Comparison of ENCODE assay signal across 29 mouse cellular contexts in genomic region chr3:97710134-97710533, GRCm38 (mm10). TPM values are rescaled to one million over a fixed set of nuclear protein-coding genes. Genes with fewer than 3 reads are reported as not detected.
DNase-seq lines count a peak whose midpoint lies in the region; ATAC-seq and TF ChIP-seq lines count a peak whose summit lies in the region.
"Had no signal": no experiment of that assay in that cellular context is flagged by ENCODE, and none has a peak within 500 bp of the region (broad histone marks: within the 10 kb centered on the region; RNA-seq: fewer than 3 reads in every experiment).

No protein-coding gene starts in this region.

- H3K4me3 ChIP-seq in lung, postnatal 0 days (ENCODE audit: low read depth, low read length) = no peak overlapping the region
- no peak overlapping the region for H3K4me3 ChIP-seq in limb, embryonic 10.5 days
- no peak overlapping the region for H3K4me3 ChIP-seq in liver, postnatal 0 days (ENCODE audit: low read depth, low read length)
- no peak overlapping the region for H3K4me3 ChIP-seq in heart, embryonic 11.5 days (ENCODE audit: low read depth, low read length)
- H3K4me3 ChIP-seq: embryonic facial prominence, embryonic 10.5 days; embryonic facial prominence, embryonic 12.5 days; forebrain, embryonic 13.5 days; forebrain, embryonic 15.5 days had no signal

- H3K4me1 ChIP-seq in lung, postnatal 0 days (ENCODE audit: insufficient read depth, low read depth, low read length) = no peaks in the 10 kb centered on the region
- no peaks in the 10 kb centered on the region for H3K4me1 ChIP-seq in limb, embryonic 10.5 days
- H3K4me1 ChIP-seq in liver, postnatal 0 days (ENCODE audit: insufficient read depth) = no peaks in the 10 kb centered on the region
- H3K4me1 ChIP-seq in heart, embryonic 11.5 days (ENCODE audit: control insufficient read depth, insufficient read depth, low read length) = no peaks in the 10 kb centered on the region
- H3K4me1 ChIP-seq: forebrain, embryonic 13.5 days; forebrain, embryonic 15.5 days had no signal

- no peak for TF ChIP-seq EP300 in lung, postnatal 0 days (IDR thresholded peaks at IDR 0.05)
- TF ChIP-seq EP300 in liver, postnatal 0 days (IDR thresholded peaks at IDR 0.05; ENCODE audit: low read depth) = no peak

- DNase-seq in lung, postnatal 0 days (ENCODE audit: low spot score) = no peak
- no peak for DNase-seq in lung, postnatal 14 days
- peak; percentile 8 for DNase-seq in R1 (ENCODE audit: low read depth, low spot score)
- peak; percentile 41 for DNase-seq in ZHBTc4 (ENCODE audit: low read depth, low spot score)
- no peak for DNase-seq in limb, embryonic 10.5 days (ENCODE audit: low spot score)
- no peak for DNase-seq in right cerebral cortex, postnatal 10 days (ENCODE audit: low spot score in 2 of 2)
- no peak for DNase-seq in liver, postnatal 0 days
- DNase-seq: adrenal gland, adult 2 months; adrenal gland, postnatal 25 days; B cell, adult 2 months; cerebellum, adult 11 months; cerebellum, adult 18-20 months; cerebellum, adult 9-10 months; cerebellum, postnatal 10 days; cerebellum, postnatal 25 days; forebrain, postnatal 0 days had no signal

- no peak overlapping the region for H3K27ac ChIP-seq in lung, postnatal 0 days (ENCODE audit: low read length)
- H3K27ac ChIP-seq in limb, embryonic 10.5 days = 0 out of 2 replicates have a peak overlapping the region, but pooled peaks have one; percentile 28
- no peak overlapping the region for H3K27ac ChIP-seq in liver, postnatal 0 days (ENCODE audit: low read depth)
- H3K27ac ChIP-seq in heart, embryonic 11.5 days (ENCODE audit: low read depth, low read length) = no peak overlapping the region
- H3K27ac ChIP-seq: embryonic facial prominence, embryonic 10.5 days; embryonic facial prominence, embryonic 12.5 days; forebrain, embryonic 13.5 days; forebrain, embryonic 15.5 days had no signal

- H3K9ac ChIP-seq in lung, postnatal 0 days (replicated peaks; ENCODE audit: low read depth) = no peak overlapping the region
- H3K9ac ChIP-seq in liver, postnatal 0 days (replicated peaks) = no peak overlapping the region
- no peak overlapping the region for H3K9ac ChIP-seq in heart, embryonic 11.5 days (ENCODE audit: low read depth, low read length)
- H3K9ac ChIP-seq: embryonic facial prominence, embryonic 12.5 days; forebrain, embryonic 13.5 days; forebrain, embryonic 15.5 days; forebrain, postnatal 0 days had no signal

- no peaks in the 10 kb centered on the region for H3K36me3 ChIP-seq in lung, postnatal 0 days (ENCODE audit: insufficient read depth, low read length)
- no peaks in the 10 kb centered on the region for H3K36me3 ChIP-seq in limb, embryonic 10.5 days
- no peaks in the 10 kb centered on the region for H3K36me3 ChIP-seq in liver, postnatal 0 days (replicated peaks; ENCODE audit: insufficient read depth, low read length)
- H3K36me3 ChIP-seq in heart, embryonic 11.5 days (ENCODE audit: control insufficient read depth, insufficient read depth, low read length) = peaks cover 2% of the 10 kb centered on the region; the same call in 1 of the 2 replicates
- H3K36me3 ChIP-seq: embryonic facial prominence, embryonic 10.5 days; embryonic facial prominence, embryonic 12.5 days; forebrain, embryonic 15.5 days; G1E had no signal

- H3K27me3 ChIP-seq in lung, postnatal 0 days (replicated peaks; ENCODE audit: insufficient read depth, low read length) = no peaks in the 10 kb centered on the region
- no peaks in the 10 kb centered on the region for H3K27me3 ChIP-seq in limb, embryonic 10.5 days (ENCODE audit: low read depth, poor library complexity, severe bottlenecking)
- H3K27me3 ChIP-seq in liver, postnatal 0 days (ENCODE audit: insufficient read depth, low read length) = no peaks in the 10 kb centered on the region
- no peaks in the 10 kb centered on the region for H3K27me3 ChIP-seq in heart, embryonic 11.5 days (ENCODE audit: control insufficient read depth, insufficient read depth, low read length)
- H3K27me3 ChIP-seq: CH12.LX; embryonic facial prominence, embryonic 12.5 days; forebrain, embryonic 13.5 days; forebrain, embryonic 15.5 days; Patski had no signal

- 81% methylated on average over 11 of the region's 11 CpGs for WGBS in lung, postnatal 0 days
- 92% methylated on average over 11 of the region's 11 CpGs for WGBS in limb, embryonic 10.5 days
- 79% methylated on average over 11 of the region's 11 CpGs for WGBS in liver, postnatal 0 days (ENCODE audit: insufficient replicate concordance)
- 85% methylated on average over 11 of the region's 11 CpGs for whole genome bisulfite sequencing in heart, embryonic 11.5 days (ENCODE audit: insufficient replicate concordance)

- ATAC-seq in lung, postnatal 0 days = no peak
- ATAC-seq in liver, postnatal 0 days = no peak
- no peak for ATAC-seq in heart, embryonic 11.5 days (replicated peaks; ENCODE audit: insufficient number of reproducible peaks, low FRiP score, low TSS enrichment)
- ATAC-seq: CD4-positive, CD25-positive, alpha-beta regulatory T cell, adult 4 months; forebrain, embryonic 13.5 days; forebrain, embryonic 15.5 days; forebrain, postnatal 0 days; Patski had no signal

- H3K9me3 ChIP-seq in lung, postnatal 0 days (ENCODE audit: low read length) = no peaks in the 10 kb centered on the region
- no peaks in the 10 kb centered on the region for H3K9me3 ChIP-seq in limb, embryonic 10.5 days (replicated peaks)
- H3K9me3 ChIP-seq in liver, postnatal 0 days (ENCODE audit: low read length) = no peaks in the 10 kb centered on the region
- no peaks in the 10 kb centered on the region for H3K9me3 ChIP-seq in heart, embryonic 11.5 days (replicated peaks; ENCODE audit: control insufficient read depth, low read length)
- H3K9me3 ChIP-seq: embryonic facial prominence, embryonic 10.5 days; embryonic facial prominence, embryonic 12.5 days; forebrain, embryonic 13.5 days; forebrain, embryonic 15.5 days; G1E had no signal

- TF ChIP-seq CTCF in lung, postnatal 0 days (IDR thresholded peaks at IDR 0.05) = peak; percentile 9; the same call in 1 of the 2 replicates
- no peak for TF ChIP-seq CTCF in liver, postnatal 0 days (IDR thresholded peaks at IDR 0.05; ENCODE audit: low read depth)

- no peak overlapping the region for H3K4me2 ChIP-seq in lung, postnatal 0 days (replicated peaks; ENCODE audit: low read depth, low read length)
- no peak overlapping the region for H3K4me2 ChIP-seq in liver, postnatal 0 days (ENCODE audit: low read depth, low read length)
- H3K4me2 ChIP-seq in heart, embryonic 11.5 days = no peak overlapping the region
- H3K4me2 ChIP-seq: embryonic facial prominence, embryonic 12.5 days; forebrain, embryonic 13.5 days; forebrain, embryonic 15.5 days had no signal

RNA-seq across cellular contexts. Expression of gene Gm17651, which starts 35.6 kb away (rescaled TPM):
- not detected in 2 replicates for polyA plus RNA-seq in lung, postnatal 0 days (2015; fragmentation: Nextera tagmentation; extraction: Ambion mirVana)
- polyA plus RNA-seq in limb, embryonic 10.5 days (2016; fragmentation: Nextera tagmentation; extraction: Ambion mirVana) = not detected in 2 replicates
- not detected in 2 replicates for polyA plus RNA-seq in liver, postnatal 0 days (2015; fragmentation: Nextera tagmentation; extraction: Ambion mirVana)
- not detected in 2 replicates for polyA plus RNA-seq in heart, embryonic 11.5 days (2014; fragmentation: Nextera tagmentation; extraction: Ambion mirVana)
- polyA plus RNA-seq: adrenal gland, adult 2 months; brain, embryonic 14.5 days; CD4-positive, CD25-positive, alpha-beta regulatory T cell, adult 4 months; cortical plate, adult 2 months; embryonic facial prominence, embryonic 10.5 days; embryonic facial prominence, embryonic 12.5 days; embryonic facial prominence, embryonic 14.5 days; forebrain, embryonic 11.5 days; forebrain, embryonic 13.5 days; forebrain, embryonic 15.5 days; forebrain, postnatal 0 days; G1E; Patski had no signal

RNA-seq across cellular contexts. Expression of gene Prkab2, which starts 52.1 kb away (rescaled TPM):
- polyA plus RNA-seq in lung, postnatal 0 days (2015; fragmentation: Nextera tagmentation; extraction: Ambion mirVana) = 3.1 and 3.7 TPM in 2 replicates
- 4.3 and 5.8 TPM in 2 replicates for polyA plus RNA-seq in limb, embryonic 10.5 days (2016; fragmentation: Nextera tagmentation; extraction: Ambion mirVana)
- 1.1 TPM in 2 replicates for polyA plus RNA-seq in liver, postnatal 0 days (2015; fragmentation: Nextera tagmentation; extraction: Ambion mirVana)
- polyA plus RNA-seq in heart, embryonic 11.5 days (2014; fragmentation: Nextera tagmentation; extraction: Ambion mirVana) = 16.0 and 23.3 TPM in 2 replicates

Comparison
In these comparisons a context has a peak if more than half of its experiments do, and no peak if none do; other contexts are left out.
1. DNase-seq: peak in R1 (single experiment) and ZHBTc4 (single experiment); none in lung, postnatal 0 days (single experiment), lung, postnatal 14 days (single experiment), limb, embryonic 10.5 days (single experiment), right cerebral cortex, postnatal 10 days (0 of 2) and liver, postnatal 0 days (single experiment).